Mouse (Mus musculus) intestine, embryonic 16.5 days (tissue): Measurements from ENCODE around the gene Zdhhc25. TPM values are rescaled to one million over a fixed set of nuclear protein-coding genes. Genes with fewer than 3 reads are reported as not detected.

Experiments
- ATAC-seq: fragments of 200-750 bp; cut with Nextera tagmentation; 2 replicates; pipeline ENCODE4 v1.8.0; 2017; ENCODE audit warnings: moderate TSS enrichment, moderate library complexity
- H3K27ac ChIP-seq: fragments of 300-500 bp; sonication (generic); 2 replicates; pipeline ENCODE4 v1.5.1; 2014; ENCODE audit warnings: mild to moderate bottlenecking, low read length
- H3K27me3 ChIP-seq: fragments of 300-500 bp; sonication (generic); replicated peaks from 2 replicates; pipeline ENCODE4 v1.6.1; 2014; ENCODE audit warnings: low read length, control low read depth, mixed read lengths; ENCODE audit not compliant: control insufficient read depth, insufficient read depth
- H3K36me3 ChIP-seq: fragments of 300-500 bp; sonication (generic); 2 replicates; pipeline ENCODE4 v1.6.1; 2014; ENCODE audit warnings: low read length, control low read depth; ENCODE audit not compliant: control insufficient read depth, insufficient read depth
- H3K4me1 ChIP-seq: fragments of 300-500 bp; sonication (generic); 2 replicates; pipeline ENCODE4 v1.6.1; 2014; ENCODE audit warnings: low read length, control low read depth, mixed read lengths; ENCODE audit not compliant: control insufficient read depth, insufficient read depth
- H3K4me2 ChIP-seq: fragments of 300-500 bp; sonication (generic); 2 replicates; pipeline ENCODE4 v1.6.1; 2014; ENCODE audit warnings: low read depth, low read length, control low read depth
- H3K4me3 ChIP-seq: fragments of 300-500 bp; sonication (generic); 2 replicates; pipeline ENCODE4 v1.5.1; 2014; ENCODE audit warnings: mild to moderate bottlenecking, low read length
- H3K9ac ChIP-seq: fragments of 300-500 bp; sonication (generic); 2 replicates; pipeline ENCODE4 v1.6.1; 2014; ENCODE audit warnings: low read depth, low read length
- H3K9me3 ChIP-seq: fragments of 300-500 bp; sonication (generic); 2 replicates; pipeline ENCODE4 v1.6.1; 2016; ENCODE audit warnings: low read length, control low read depth; ENCODE audit not compliant: control insufficient read depth
- WGBS: fragments of 180-500 bp; shearing (Covaris S2); extraction: QIAGEN DNeasy Blood & Tissue Kit; methylation state at CpG from one replicate; pipeline ENCODE4 v1.1.7; 2014; 5-methylcytosine and 5-hydroxymethylcytosine counted together
- polyA plus RNA-seq: library from polyadenylated mRNA; unstranded; fragments of >200 nt; fragmentation: Nextera tagmentation; extraction: Ambion mirVana; gene quantifications from 2 replicates; pipeline ENCODE4 v1.2.1, GENCODE M21; 2015

Gene Zdhhc25
- not detected in 2 replicates for polyA plus RNA-seq

GRCm38 (mm10) chr15:88600002-88600401, at the start of gene Zdhhc25:
Gene Zdhhc25 (plus strand): TSS chr15:88600302.
- WGBS = 87% methylated on average over 4 of the region's 4 CpGs
- Histone ChIP-seq H3K4me1 (no peaks in the 10 kb centered on the region), H3K4me2 (no peak within 1 kb of the TSS), H3K9me3 (no peaks in the 10 kb centered on the region), H3K9ac (no peak within 1 kb of the TSS), H3K27me3 (no peaks in the 10 kb centered on the region), H3K4me3 (no peak within 1 kb of the TSS), H3K36me3 (no peaks in the 10 kb centered on the region), H3K27ac (no peak within 1 kb of the TSS)
- ATAC-seq = no peak

DNA sequence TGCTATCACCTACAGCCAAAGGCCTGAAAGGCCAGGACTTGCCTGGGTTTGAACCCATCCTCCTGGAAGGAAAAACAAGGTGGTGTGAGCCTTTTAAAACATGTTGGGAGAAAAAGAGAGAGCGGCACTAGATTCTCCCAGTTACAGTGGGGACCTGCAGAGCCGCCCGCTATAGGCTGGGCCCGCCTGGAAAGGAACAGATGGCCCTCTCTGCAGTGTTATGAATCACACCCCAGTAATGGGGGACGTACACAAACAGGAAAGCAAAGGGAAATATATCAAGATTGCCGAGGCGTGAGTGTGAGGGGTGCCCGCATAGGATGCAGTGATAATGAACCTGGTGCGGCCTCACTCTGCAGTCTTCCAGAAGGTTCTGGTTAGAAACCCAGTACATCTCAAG, 47.2 kb upstream of the Zdhhc25 start:
- Histone ChIP-seq H3K9ac (no peak overlapping the region), H3K36me3 (no peaks in the 10 kb centered on the region), H3K4me2 (no peak overlapping the region), H3K27me3 (no peaks in the 10 kb centered on the region), H3K9me3 (no peaks in the 10 kb centered on the region), H3K4me3 (no peak overlapping the region), H3K27ac (no peak overlapping the region), H3K4me1 (no peaks in the 10 kb centered on the region)
- no peak for ATAC-seq
- WGBS = 79% methylated on average over 9 of the region's 9 CpGs

- ATAC-seq = no peak
- Histone ChIP-seq H3K4me3 (no peak overlapping the region), H3K9ac (no peak overlapping the region), H3K36me3 (no peaks in the 10 kb centered on the region), H3K9me3 (no peaks in the 10 kb centered on the region), H3K27ac (no peak overlapping the region), H3K4me2 (no peak overlapping the region), H3K27me3 (no peaks in the 10 kb centered on the region), H3K4me1 (no peaks in the 10 kb centered on the region)
- WGBS = 17% methylated on average over 8 of the region's 8 CpGs
Measured at GRCm38 (mm10) chr15:88555476-88555875, 44.6 kb upstream of the Zdhhc25 start.

DNA sequence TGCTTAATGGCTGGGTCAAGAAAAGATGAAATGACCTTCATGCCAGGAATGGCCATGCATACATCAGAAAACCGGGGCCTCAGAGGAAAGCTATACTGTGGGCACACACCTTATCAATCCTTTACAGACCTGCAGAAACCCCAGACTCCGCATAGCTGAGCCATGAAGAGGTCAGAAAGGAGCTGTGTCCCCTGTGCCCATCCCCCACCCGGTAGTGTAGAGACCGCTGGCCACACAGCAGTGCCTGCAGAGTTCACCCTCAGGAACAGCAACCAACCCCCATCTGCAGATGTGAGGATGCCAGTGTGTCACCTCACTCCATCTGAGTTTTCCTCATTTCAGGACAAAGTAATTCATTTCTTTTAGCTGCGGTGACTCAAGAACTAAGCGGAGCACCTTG, 39.5 kb upstream of the Zdhhc25 start:
- Histone ChIP-seq H3K4me1 (peaks cover 3% of the 10 kb centered on the region; the same call in 1 of the 2 replicates), H3K27ac (no peak overlapping the region), H3K27me3 (no peaks in the 10 kb centered on the region), H3K4me2 (no peak overlapping the region), H3K9ac (no peak overlapping the region), H3K4me3 (no peak overlapping the region), H3K36me3 (no peaks in the 10 kb centered on the region), H3K9me3 (no peaks in the 10 kb centered on the region)
- ATAC-seq = no peak
- WGBS = 57% methylated on average over 6 of the region's 6 CpGs

- Histone ChIP-seq H3K4me1 (peaks cover 3% of the 10 kb centered on the region; the same call in 1 of the 2 replicates), H3K4me3 (no peak overlapping the region), H3K27ac (no peak overlapping the region), H3K4me2 (no peak overlapping the region), H3K27me3 (no peaks in the 10 kb centered on the region), H3K9me3 (no peaks in the 10 kb centered on the region), H3K9ac (no peak overlapping the region), H3K36me3 (no peaks in the 10 kb centered on the region)
- no peak for ATAC-seq
- WGBS = 5% methylated on average over 22 of the region's 22 CpGs
Measured at GRCm38 (mm10) chr15:88561058-88561730, 38.9 kb upstream of the Zdhhc25 start.

- H3K9me3 ChIP-seq = no peaks in the 10 kb centered on the region
- no peak overlapping the region for H3K4me3 ChIP-seq
- no peak overlapping the region for H3K9ac ChIP-seq
- 81% methylated on average over 9 of the region's 9 CpGs for WGBS
- H3K4me1 ChIP-seq = peaks cover 3% of the 10 kb centered on the region; the same call in 1 of the 2 replicates
- H3K27ac ChIP-seq = no peak overlapping the region
- no peak overlapping the region for H3K4me2 ChIP-seq
- H3K27me3 ChIP-seq = no peaks in the 10 kb centered on the region
- no peak for ATAC-seq
- no peaks in the 10 kb centered on the region for H3K36me3 ChIP-seq
Measured at GRCm38 (mm10) chr15:88565307-88565706, 34.8 kb upstream of the Zdhhc25 start.

DNA sequence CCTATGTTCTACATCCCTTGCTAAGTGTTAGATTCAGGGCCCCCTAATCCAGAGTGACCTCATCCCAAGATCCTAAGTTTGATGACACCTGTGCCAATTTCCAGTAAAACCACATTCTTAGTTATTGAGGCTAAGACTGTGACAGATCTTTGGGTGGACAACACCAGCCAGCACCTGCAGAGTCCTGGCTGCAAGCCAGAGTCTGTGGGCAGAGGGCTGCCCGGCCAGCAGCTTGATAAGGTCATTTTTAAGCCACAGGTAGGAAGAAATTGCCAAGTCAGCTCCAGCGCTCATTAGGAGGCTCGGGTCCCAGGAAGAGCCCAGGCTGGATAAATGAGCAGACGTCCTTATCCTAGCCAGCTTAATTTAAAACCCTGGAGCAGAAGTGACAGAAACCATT, 34.3 kb upstream of the Zdhhc25 start:
- no peak overlapping the region for H3K27ac ChIP-seq
- H3K36me3 ChIP-seq = no peaks in the 10 kb centered on the region
- no peak overlapping the region for H3K4me3 ChIP-seq
- ATAC-seq = no peak
- no peaks in the 10 kb centered on the region for H3K9me3 ChIP-seq
- H3K27me3 ChIP-seq = no peaks in the 10 kb centered on the region
- 72% methylated on average over 4 of the region's 4 CpGs for WGBS
- H3K9ac ChIP-seq = no peak overlapping the region
- peaks cover 3% of the 10 kb centered on the region; the same call in 1 of the 2 replicates for H3K4me1 ChIP-seq
- H3K4me2 ChIP-seq = no peak overlapping the region

DNA sequence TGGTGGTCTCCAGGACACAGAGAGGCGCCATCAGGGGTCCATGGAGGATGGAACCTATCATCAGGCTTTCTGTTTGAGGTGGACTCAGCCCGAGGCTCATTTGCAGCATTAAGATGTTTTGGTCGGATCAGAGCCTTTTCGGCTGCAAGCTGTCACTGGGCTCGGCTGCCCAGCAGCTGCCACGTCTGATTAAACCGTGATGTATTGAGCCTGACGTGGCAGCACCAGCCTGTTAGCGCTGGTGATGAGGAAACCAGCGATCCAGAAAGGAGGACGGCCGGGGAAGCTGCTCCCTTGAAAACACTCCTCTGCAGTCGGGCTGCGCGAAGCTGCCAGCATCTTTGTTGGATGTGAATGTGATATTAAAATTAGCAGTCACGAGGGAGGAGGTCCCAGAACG, 29.4 kb upstream of the Zdhhc25 start:
- 73% methylated on average over 17 of the region's 17 CpGs for WGBS
- no peak overlapping the region for H3K27ac ChIP-seq
- no peaks in the 10 kb centered on the region for H3K36me3 ChIP-seq
- no peak overlapping the region for H3K4me3 ChIP-seq
- ATAC-seq = no peak
- no peak overlapping the region for H3K4me2 ChIP-seq
- no peak overlapping the region for H3K9ac ChIP-seq
- H3K27me3 ChIP-seq = no peaks in the 10 kb centered on the region
- H3K4me1 ChIP-seq = no peaks in the 10 kb centered on the region
- no peaks in the 10 kb centered on the region for H3K9me3 ChIP-seq

DNA sequence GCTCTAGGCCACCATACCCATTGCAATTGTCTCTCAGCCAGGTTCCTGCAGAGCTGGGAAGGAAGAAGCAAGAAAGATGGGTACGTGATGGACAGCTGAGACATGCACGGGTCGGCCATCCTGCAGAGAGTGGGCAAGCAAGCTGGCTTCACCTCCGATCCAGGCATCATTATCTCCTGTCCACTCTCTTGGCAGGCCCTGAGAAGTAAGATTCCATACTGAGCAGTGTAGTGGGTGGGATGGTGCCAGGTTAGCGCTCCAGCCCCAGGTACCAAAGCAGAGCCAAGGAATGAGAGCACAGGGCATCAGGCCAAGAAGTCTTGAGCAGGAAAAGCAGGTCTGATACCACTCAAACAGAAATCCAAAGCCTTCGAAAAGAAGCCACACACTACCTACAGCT, 20.6 kb upstream of the Zdhhc25 start:
- ATAC-seq = no peak
- 86% methylated on average over 6 of the region's 6 CpGs for WGBS
- no peak overlapping the region for H3K27ac ChIP-seq
- H3K27me3 ChIP-seq = no peaks in the 10 kb centered on the region
- H3K36me3 ChIP-seq = no peaks in the 10 kb centered on the region
- H3K9ac ChIP-seq = no peak overlapping the region
- no peak overlapping the region for H3K4me2 ChIP-seq
- no peaks in the 10 kb centered on the region for H3K9me3 ChIP-seq
- no peak overlapping the region for H3K4me3 ChIP-seq
- H3K4me1 ChIP-seq = no peaks in the 10 kb centered on the region

DNA sequence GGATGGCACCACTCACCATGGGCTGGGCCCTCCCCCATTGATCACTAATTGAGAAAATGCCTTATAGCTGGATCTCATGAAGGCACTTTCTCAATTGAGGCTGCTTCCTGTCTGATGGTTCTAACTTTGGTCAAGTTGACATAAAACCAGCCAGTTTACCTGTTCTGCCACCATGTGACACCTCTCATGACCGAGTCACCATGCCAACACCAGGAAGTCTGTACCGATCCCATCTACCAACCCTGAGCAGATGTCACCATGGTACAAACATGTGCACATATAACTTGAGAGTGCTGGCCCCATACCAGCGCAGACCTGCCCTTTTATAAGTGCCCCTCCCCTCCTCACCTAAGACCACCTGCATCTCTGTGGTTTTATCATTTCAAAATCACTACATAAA, 2.4 kb downstream of the Zdhhc25 start:
- Histone ChIP-seq H3K36me3 (no peaks in the 10 kb centered on the region), H3K9ac (no peak overlapping the region), H3K27ac (no peak overlapping the region), H3K9me3 (no peaks in the 10 kb centered on the region), H3K4me1 (no peaks in the 10 kb centered on the region), H3K27me3 (no peaks in the 10 kb centered on the region), H3K4me3 (no peak overlapping the region), H3K4me2 (no peak overlapping the region)
- no peak for ATAC-seq
- WGBS = 88% methylated on average over 3 of the region's 3 CpGs
